Mouse (Mus musculus): Measurements from ENCODE around the gene Oxt.

- TF ChIP-seq CTCF (IDR thresholded peaks at IDR 0.05; ENCODE audit: low read depth) (no peak), EP300 (IDR thresholded peaks at IDR 0.05; ENCODE audit: low read depth) (no peak)
Measured at GRCm38 (mm10) chr2:130579791-130580190, 3.8 kb downstream of the Oxt start.

Measured in heart, postnatal 0 days (tissue).